In genomic region chr11:79126963-79127362, GRCm38 (mm10) we compare ENCODE assay signal across 15 mouse cellular contexts.
"Had no signal": no experiment of that assay in that cellular context is flagged by ENCODE, and none has a peak within 500 bp of the region (broad histone marks: within the 10 kb centered on the region; RNA-seq: fewer than 3 reads in every experiment).

No protein-coding gene starts in this region.

- H3K27me3 ChIP-seq: limb, embryonic 15.5 days; liver, embryonic 12.5 days; neural tube, embryonic 15.5 days had no signal

- H3K4me2 ChIP-seq: limb, embryonic 15.5 days; liver, embryonic 12.5 days; lung, embryonic 14.5 days; neural tube, embryonic 15.5 days had no signal

- H3K4me3 ChIP-seq: limb, embryonic 15.5 days; liver, embryonic 12.5 days; midbrain, embryonic 10.5 days; myocyte; neural tube, embryonic 15.5 days had no signal

- H3K36me3 ChIP-seq: limb, embryonic 15.5 days; liver, embryonic 12.5 days; midbrain, embryonic 10.5 days; neural tube, embryonic 15.5 days had no signal

- DNase-seq: kidney, postnatal 14 days; layer of hippocampus, adult 9-11 months; layer of hippocampus, postnatal 36 days; lung, embryonic 14.5 days; lung, postnatal 10 days; lung, postnatal 4 days; midbrain, embryonic 14.5 days; right cerebral cortex, adult 18-20 months; right cerebral cortex, postnatal 25 days; thymus, postnatal 36 days had no signal

- H3K9ac ChIP-seq: limb, embryonic 15.5 days; liver, embryonic 12.5 days; lung, embryonic 14.5 days; neural tube, embryonic 15.5 days had no signal

- H3K27ac ChIP-seq: limb, embryonic 15.5 days; liver, embryonic 12.5 days; midbrain, embryonic 10.5 days; neural tube, embryonic 15.5 days had no signal

- H3K9me3 ChIP-seq: limb, embryonic 15.5 days; midbrain, embryonic 10.5 days; neural tube, embryonic 15.5 days had no signal

- ATAC-seq: liver, embryonic 12.5 days had no signal
